Mouse (Mus musculus): ENCODE measurements around the gene Otoa.

Otoa gene

GRCm38 (mm10) chr7:121081350-121081749 lies at the start of gene Otoa:
Gene Otoa (plus strand): TSS chr7:121081650.
- DNase-seq = no peak

- DNase-seq = peak; percentile 93
Measured at GRCm38 (mm10) chr7:121033856-121034652, 47.4 kb upstream of the Otoa start, which contains the start of gene Mettl9. Gene Mettl9 (plus strand): TSS chr7:121034445.

- no peak for DNase-seq
Measured at GRCm38 (mm10) chr7:121034701-121035141, 46.7 kb upstream of the Otoa start.

- peak in 1 of 2 experiments; percentile 34 for DNase-seq
Measured at GRCm38 (mm10) chr7:121035161-121035721, 46.2 kb upstream of the Otoa start.

DNA sequence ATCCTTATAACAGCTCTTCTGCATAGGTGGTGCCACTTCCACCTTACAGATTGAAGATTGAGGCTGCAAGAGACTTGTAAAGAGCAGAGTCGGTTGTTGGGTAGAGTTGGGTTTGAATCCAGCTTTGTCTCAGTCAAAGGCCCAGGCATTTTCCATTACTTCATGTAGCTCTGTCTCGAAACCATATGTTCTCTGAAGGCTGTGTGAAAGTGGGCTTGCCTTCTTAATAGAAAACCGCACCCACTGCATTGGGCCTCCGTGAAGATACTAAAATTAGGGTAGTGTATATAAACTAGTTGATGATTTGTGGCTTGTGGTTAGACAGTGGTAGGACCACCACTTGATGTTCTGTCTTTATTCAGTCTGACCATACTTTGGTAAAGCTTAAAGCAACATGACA lies 40.9 kb upstream of the Otoa start:
- no peak for DNase-seq

DNA sequence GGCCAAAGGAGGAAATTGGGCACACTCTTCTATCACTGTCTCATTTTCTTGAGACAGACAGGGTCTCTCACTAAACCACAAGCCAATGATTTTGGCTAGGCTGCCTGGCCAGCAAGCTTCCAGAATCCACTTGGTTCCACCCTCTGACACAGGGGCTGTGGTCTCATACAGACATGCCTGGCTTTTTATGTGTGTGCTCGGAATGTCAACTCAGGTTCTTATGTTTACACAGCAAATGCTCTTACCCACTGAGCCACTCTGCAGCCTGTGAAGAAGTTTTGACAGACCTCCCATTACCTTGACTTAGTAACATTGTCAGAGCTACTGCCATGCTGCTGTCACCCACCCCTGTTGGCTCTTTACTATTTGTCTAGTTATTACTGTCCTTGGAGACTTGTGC lies 39.5 kb upstream of the Otoa start:
- no peak for DNase-seq

- DNase-seq = no peak
Measured at GRCm38 (mm10) chr7:121043004-121043403, 38.4 kb upstream of the Otoa start.

DNA sequence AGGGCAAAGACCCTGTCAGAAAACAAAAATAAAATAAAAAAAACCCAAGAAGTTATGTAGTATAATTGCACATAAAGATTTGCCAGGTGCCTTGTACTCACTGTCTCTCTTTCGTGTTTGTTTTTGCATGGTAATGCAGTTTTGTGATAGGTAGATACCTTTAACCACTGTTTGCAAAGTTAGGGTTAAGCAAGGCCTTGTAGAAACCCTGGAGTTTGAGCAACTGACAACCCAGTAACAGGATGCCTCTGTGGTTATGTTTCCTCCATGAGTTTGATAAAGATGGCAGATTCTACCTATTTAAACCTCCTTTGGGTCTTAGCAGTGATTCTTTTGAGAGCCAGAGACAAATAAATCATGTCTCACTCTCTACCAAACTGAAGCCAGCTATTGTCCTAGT lies 37.9 kb upstream of the Otoa start:
- DNase-seq = no peak

DNA sequence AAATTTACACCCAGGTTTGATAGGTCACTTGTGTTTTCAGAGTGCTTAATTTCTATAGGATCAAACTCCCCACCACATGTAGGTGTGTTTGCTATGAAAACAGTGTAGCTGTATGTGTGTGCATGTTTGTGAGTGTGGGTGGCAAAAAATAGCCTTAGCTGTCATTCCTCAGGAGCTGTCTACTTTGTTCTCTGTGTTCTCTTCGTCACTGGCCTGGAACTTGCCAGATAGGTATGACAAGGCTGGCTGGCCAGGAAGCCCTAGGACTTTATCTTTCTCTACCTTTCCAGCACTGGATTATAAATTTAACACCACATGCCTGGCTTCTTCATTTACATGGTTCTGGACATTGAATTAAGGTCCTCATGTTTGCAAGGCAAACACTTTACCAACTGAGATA lies 37.2 kb upstream of the Otoa start:
- DNase-seq = no peak

DNA sequence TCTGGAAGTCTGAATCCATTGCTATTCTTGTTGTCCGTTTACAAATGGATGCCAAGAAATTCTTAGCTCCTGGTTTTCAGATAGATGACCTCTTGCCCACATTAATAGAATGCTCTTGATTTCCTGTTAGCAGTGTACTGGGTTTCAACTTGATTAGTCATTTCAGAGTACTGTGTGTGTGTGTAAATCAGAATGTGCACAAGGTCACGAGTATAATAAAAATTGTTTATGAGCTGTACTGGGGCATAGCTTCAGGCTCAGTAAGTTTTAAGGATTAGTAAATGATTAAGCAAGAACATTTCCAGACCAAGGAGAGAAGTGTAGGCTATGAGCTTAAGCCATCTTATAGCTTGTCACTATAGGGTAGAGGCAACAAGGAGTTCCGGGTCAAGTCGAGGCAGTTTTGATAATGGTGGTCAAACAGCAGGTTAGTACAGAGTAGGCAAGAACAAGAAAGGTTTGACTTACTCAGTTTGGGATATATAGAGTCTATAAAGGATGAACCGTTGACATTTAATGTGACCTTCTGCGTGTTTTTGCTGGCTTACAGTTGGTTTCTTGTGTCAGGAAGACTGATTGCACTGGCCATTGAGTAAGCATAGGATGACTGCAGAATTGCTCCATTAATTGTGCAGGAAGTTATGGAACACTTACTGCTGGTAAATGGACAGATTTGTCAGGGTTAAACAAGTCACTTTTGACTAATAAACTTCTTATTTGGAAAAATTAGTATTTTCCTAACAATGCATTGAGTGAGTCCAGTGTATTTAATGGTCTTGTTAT lies 35.6 kb upstream of the Otoa start:
- DNase-seq = no peak

- DNase-seq = no peak
Measured at GRCm38 (mm10) chr7:121047624-121048023, 33.8 kb upstream of the Otoa start.

- DNase-seq = no peak
Measured at GRCm38 (mm10) chr7:121053071-121053470, 28.4 kb upstream of the Otoa start.

DNA sequence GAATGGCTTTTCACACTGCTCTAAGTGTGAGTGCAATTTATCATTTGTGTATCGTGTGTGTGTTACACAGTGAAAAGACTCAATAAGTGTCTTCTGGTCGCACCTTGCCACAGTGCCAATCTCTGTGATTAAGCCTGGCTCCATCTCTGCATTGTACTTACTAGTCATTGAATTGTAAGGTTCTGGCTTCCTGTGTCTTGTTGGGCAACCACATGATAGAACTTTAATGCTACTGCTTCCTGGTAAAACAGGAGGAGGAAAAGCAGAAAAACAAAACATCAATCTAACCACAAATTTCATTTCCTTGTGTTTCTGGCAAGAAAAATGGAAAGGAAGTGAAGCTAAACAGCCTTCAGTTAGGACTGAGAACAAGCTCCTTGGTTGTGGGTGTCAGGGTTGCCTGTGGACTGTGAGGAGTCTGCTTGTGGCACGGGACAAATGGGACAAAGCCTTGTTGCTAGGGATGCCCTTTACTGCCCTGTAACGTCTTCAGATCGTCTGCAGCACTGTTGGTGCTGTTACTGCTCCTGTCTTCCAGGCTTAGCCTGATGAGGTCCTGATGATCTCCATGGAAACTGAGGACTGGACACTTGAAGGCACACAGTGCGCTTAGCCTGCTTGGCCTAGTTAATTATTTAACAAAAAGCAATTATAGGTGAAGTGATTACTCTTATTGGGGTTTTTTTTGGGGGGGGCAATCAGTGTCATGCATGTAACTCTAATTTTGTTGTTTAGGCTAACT lies 21.8 kb upstream of the Otoa start:
- peak in 1 of 2 experiments; percentile 12 for DNase-seq

GRCm38 (mm10) chr7:121064309-121064708 lies 17.1 kb upstream of the Otoa start:
- peak in 1 of 2 experiments; percentile 24 for DNase-seq

- no peak for DNase-seq
Measured at GRCm38 (mm10) chr7:121071276-121071675, 10.2 kb upstream of the Otoa start.

- DNase-seq = no peak
Measured at GRCm38 (mm10) chr7:121072506-121072905, 8.9 kb upstream of the Otoa start.

DNA sequence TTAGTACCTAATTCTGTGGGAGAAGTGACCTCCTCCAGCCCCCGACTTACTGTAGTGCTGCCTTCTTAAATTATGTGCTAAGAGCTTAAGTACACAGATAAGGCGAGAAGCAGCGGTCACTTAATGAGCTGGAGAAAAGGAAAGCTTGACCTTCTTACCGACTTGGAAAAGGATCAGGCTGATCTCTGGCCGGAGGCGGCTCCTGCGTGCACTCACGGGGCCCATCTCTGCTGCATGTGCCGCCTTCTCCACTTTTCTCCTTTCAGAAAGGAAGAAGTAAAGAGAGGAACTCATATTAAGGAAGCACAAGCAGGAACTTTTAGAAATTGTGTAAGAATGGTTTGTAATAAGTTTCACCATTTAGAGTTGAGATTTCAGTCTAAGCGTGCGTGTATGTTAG lies 7.2 kb upstream of the Otoa start, which contains the start of gene Igsf6:
TSS of gene Igsf6 (minus strand) at position 292 of the 400 bp plus-strand sequence.
- DNase-seq = no peak

DNA sequence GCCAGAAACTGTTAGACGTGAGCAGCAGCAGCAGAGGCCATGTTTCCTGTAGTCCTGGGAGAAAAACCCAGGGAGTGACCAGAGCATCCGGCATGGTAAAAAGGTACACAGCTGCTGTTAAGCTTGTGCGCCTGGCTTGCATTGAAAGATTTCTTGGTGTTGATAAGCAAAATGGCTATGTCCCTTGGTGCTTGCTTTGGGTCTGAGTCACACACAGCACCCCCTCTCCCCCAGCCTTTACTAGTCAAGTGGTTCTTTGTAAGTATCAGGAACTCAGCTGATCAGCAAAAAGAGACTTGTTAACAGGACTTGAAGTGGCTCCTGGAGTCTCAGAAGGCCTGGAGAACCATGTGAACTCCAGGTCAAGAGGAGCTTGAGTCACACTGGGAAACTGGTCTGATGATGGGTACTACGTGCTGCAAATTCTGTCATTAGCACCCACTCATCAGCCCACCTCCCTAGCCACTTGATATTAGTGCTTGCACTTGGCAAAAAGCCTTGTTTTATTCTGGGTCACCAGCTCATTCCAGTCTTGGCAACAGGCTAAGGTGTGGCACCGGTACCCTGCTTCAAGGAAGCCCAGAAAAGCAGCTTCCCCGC lies 6.5 kb upstream of the Otoa start:
- no peak for DNase-seq

- no peak for DNase-seq
Measured at GRCm38 (mm10) chr7:121075416-121075815, 6.0 kb upstream of the Otoa start.

DNA sequence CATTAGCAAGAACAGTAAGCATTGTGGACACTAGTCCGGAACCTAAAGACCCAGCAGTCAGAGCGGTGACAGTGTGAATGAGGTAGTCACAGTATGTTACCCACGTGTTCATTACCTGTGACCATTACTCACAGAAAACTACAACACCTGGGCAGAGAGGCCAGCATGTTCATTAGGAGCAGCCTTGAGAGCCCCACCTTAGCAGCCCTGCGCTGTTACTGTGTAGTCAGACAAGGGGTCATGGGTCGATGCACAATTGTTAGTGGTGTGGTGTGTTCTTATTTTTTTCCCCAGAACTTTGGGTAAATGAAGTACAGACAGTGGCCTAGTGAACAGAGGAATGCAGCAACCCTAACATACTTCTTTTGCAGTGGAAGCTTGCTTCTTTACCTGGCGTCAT lies 4.1 kb upstream of the Otoa start:
- DNase-seq = no peak

- DNase-seq = peak; percentile 17 to 29
Measured at GRCm38 (mm10) chr7:121077829-121078228, 3.6 kb upstream of the Otoa start.

DNA sequence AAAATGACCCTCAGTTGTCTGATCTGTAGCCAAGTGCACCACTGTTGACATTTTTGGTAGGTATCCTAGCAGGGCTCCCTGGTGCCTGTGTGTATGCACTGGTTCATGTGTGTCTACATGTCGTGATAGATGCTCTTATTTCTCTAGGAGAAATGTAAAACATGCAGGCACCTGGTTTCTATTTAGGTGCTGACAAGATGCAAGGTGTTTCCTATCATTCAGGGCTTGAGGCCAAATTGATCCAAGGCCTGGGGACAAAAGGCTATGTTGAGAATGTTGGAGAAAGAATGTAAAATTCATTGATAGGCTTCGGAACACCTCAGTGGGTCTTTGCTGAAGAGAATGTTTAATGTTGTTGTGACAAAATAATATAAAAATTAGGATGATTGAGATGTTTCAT lies 366 bp downstream of the Otoa start:
- no peak for DNase-seq

All from thymus, postnatal 36 days (tissue).